Mouse (Mus musculus) cerebellum, adult 9-11 months (tissue): ENCODE results near the gene Ttc13.

ENCODE experiments used
- DNase-seq: peaks from one replicate; pipeline ENCODE4 v3.0.0; 2022

Gene Ttc13

DNA sequence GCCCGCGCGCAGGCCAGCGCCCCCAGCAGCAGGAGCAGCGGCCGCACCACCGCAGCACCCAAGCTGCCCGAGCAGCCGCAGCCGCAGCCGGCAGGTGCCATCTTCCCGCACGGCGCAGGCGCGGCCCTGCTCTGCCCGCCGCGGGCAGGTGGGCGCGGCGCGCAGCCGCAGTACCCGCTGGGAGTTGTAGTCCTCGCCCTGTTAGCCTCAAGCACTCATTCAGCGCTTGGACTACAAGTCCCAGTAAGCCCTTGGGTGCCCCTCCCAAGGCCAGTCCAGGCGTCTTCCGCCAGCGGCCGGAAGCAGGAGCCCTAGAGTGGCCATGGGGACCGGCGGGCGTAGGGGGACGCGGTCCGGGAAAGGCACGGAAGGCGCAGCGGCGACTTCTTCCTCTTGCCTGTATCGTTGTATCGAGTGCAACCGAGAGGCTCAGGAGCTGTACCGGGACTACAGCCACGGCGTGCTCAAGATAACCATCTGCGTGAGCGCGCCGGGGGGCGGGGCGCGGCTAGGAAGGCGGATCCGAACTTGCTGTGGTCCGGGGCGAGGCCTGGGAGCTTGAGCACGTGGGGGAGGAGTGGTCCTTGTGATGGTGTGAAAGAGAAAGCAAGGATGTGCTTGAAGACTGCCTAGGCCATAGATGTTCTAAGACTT lies at the start of gene Ttc13, which contains the start of gene Arv1:
Gene Ttc13, minus strand, starts transcription at position 122 of the 654 bp plus-strand sequence.
Gene Arv1, plus strand, starts transcription at position 278 of the 654 bp plus-strand sequence.
- peak; percentile 98 for DNase-seq

DNA sequence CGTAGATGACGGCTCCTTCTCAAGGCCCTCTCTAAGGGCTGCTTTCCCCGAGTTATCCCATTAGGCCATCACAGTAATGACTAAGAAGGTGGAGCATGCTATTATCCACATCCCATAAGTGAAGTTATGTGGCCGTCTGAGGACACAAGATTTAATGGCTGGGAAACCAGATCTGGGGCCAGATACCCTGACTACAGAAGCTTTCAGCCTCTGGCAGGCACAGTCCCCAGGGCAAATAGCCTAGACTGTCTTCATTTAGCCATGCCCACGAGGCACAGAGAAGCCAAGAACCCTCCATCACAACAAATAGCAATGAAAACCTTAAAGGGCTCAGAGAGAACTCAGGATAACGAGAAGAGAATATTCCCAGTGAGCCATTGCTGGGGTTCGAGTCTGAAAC lies 41.3 kb upstream of the Ttc13 start:
- DNase-seq, result no peak

DNA sequence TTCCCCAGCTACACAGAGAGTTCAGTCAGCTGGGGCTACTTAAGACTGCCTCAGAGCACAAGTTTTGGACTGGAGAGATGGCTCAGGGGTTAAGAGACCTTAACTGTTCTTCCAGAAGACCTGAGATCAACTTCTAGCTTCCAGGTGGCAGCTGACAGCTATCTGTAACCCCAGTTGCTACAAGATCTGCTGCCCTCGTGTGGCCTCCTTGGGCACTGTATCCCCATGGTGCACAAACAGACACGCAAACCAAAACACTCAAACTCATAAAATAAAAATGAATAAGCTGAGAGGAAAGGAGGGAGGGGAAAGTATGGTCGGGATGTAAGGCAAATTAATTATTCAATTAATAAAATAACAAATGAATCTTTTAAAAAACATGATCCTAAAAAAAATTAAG lies 36.8 kb upstream of the Ttc13 start:
- no peak for DNase-seq

DNA sequence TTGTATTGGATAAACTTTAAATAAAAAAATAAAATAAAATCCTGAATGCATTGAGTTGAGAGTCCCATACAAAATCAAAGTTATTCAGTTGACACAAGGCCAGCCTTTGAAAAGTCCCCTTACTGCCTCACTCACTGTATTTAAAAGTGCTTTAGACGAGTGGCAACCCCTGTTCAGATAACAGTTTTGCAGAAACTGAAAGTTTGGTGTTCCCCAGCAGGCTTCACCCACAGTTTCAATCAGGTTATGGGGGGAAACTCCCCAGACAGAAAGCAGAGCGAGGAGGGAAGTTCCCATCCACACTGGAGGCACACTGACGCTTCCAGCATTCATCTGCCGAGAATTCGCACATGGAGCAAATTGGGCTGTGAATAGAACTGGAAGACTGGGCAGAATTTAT lies 34.8 kb upstream of the Ttc13 start:
- DNase-seq, result no peak

DNA sequence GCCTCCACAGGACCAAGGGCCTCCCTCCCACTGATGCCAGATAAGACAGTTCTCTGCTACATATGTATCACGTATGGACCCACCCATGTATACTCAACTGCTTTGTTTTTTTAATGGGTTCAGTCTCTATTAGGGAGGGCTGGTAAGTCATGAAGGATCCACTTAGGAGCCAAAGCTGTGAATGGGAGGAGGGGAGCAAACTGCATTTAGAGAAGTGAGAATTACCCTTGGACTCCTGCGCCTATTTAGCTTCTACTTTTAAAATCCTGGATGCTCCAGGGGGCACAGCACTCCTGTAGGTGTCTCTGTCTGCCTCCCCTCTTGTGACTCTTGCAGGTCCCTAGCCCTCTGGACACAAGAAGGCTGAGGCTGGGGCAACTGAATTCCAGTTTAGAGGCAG lies 34.4 kb upstream of the Ttc13 start:
- no peak for DNase-seq

DNA sequence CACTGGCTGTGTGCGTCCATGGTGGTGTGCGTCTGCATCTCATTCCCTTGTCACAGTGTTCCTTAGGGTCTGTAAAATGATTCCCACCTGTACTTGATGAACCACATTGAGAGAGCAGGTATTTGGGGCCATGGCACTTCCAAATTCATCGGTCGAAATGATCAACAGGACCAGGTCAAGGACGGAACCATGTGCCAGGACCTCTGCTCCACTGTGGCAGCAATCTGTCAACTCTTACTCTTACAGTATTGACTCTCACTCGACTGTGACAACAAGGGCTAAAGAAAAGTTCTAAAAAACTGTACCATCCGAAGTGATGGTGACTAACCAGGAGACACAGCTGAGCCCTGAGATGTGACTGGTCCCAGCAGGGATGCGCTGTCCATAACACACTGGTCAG lies 33.7 kb upstream of the Ttc13 start:
- DNase-seq, result no peak

DNA sequence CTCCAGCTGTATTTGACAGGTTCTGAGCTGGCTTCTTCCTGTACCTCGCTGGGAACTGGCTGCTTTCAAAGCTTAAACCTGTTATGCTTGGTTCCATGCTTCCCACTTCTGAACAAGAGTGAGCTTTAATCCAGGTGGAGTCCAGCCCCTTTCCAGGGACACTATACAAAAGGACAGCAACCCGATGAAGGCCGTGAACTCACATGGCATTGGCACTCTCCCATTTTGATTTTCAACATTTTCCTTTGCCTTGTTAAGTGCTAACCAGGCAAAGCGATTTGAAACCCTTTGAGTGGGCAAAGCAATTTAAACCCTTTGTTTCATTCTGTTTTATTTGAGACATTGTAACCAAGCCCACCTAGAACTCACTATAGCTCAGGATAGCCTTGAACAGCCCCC lies 33.0 kb upstream of the Ttc13 start:
- no peak for DNase-seq

DNA sequence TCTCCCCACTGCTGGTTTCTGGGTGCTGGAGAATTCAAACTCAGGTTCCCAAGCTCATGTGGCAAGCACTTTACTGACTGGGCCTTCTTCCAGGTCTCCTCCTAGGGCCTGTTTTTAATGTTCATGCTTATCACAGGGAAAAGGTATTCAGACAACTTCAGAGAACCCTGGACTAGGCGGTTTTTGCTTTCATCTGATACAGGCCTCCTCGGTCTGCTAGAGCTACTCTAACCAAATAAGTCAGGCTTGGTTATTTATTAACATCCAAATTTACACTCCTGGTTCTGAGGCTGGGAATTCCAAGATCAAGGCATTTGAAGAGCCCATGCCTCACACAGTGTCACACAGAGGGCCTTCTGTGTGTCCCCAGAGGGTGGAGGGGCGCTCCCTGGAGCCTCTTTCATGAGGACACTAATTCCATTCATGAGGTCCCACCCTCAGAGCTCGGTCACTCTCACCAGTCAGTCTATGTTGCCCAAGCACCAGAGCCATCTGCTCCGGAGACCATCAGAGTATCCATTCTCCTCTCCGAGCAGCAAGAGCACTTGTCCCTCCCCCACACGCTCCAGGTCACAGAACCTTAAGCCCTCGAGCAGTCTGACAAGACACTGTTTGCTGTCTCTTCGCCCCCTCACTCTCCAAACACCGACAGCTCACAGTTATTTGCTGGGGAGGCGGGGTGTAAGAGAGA lies 32.5 kb upstream of the Ttc13 start:
- no peak for DNase-seq

DNA sequence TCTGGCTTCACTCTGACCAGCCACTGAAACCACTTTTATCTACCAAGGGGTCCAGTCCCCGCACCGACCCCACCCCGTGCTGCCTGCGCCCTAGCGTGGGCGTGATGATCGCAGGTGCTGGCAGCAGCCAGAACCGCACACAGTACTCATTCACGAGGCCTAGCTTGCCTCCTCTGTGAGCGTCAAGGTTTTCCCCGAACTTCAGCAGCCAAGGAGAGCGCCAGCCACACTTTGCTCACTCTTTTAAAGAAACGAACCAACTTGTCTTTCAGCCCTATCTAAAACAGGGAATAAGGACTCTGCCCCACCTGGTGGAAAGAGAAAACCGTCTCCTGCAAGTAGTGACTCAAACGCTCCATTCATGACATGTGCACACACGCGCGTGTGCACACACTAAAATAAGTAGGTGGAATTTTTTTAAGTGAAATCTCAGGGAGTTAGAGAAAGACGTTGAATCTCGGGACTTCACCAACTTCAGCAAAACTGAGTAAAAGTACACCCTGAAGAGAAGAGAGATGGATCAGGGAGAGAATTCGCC lies 30.6 kb upstream of the Ttc13 start:
- DNase-seq, result no peak

DNA sequence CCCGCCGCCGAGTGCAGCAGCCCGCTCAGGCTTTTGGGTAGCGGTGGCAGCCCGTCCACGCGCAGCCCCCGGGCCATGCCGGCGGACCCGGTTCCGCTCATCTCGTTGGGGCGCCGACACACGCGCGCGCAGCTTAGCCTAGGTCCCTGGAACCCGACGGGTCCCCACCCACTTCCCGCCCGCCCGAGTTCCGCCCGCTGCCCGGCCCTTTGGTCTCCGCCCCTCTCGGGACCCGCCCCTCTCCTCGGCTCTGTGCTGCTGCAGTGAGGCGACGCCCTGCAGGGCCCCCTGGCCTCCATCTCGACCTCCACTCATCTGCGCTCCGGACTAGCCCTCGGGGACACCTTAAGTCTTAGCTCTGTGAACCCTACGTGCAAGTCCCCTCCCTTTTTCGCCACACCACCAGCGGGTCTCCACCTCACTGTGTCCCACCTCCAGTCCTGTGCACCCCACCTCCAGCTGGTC lies 30.0 kb upstream of the Ttc13 start, which contains the start of gene Fam89a:
Gene Fam89a, minus strand, starts transcription at position 124 of the 465 bp plus-strand sequence.
- no peak for DNase-seq

DNA sequence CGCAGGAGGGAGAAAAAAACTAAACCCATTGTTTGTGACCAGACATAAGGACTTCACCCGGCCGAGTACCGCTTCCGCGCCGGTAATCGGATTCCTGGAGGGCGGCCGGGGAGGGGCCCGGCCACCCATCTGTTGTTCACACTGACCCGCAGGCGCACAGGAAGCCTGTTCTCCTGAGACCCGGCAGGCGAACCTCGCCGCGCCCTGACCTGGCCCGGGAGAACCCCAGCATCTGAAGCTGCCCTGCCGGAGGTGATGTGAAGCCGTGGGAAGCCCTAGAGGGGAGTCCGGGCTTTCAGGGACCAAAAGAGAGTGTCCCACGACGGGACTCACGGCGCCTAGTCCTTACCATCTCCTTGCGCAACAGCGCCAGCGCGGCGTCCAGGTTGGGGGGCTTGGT lies 29.4 kb upstream of the Ttc13 start:
- DNase-seq, result no peak

DNA sequence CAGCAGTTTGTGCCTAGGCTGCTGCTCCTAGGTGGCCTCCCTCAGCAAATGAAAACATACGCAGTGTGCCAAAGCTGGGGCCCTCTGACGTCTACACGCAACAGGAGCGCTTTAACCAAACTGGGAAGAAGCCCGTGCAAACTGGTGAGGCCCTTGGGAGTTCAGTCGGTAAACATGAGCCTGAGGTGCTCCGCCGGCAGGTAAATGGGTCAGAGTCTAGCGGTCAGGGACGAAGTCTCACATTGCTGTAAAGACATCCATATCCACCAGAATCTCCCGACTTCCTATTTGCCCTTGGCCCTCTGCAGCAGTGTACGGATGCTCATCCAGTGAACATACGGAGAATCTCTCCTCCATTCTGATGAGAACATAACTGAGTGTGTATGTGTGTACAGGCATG lies 24.9 kb upstream of the Ttc13 start:
- DNase-seq, result no peak

DNA sequence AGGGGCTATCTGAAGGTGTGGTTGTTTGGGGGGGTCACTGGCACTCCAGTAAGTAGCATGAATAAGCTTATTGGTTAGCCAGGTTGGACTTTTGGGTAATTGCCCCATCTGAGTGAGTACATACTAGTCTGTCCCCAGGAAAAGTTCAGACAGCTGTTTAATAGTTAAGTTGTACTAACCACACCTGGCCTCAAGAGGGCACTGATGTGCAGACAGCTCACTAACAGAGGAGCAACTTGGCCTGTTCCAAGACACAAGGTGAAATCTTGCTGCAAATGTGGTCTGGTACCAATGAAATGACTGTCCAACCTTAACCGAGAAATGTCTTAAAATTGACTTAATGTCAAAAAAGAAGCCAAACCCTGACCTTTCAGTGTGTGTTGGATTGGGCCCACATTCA lies 17.5 kb upstream of the Ttc13 start:
- DNase-seq, result peak; percentile 32

DNA sequence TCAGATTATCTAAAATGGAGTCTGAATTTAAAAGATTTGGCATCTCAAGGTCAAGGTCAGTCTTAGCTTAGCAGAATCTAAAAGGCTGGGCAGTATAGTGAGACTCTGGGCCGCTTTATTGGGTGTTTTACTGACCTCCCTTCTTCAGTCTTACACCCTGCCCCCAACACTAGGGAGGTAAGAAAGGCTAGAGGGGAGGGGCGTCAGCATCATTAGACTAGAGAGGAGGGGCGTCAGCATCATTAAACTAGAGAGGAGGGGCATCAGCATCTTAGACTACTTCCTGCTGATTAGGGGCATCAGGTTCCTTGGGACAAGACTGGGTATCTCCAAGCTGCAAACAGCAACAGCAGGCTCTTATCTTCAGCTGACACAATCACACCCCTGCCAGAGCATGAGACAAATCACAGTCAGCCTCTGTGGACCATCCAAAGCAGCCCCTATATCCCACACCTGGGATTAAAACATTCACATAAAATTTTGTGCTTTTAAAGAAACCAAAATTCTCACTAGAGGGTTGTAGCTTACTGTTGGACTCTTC lies 13.7 kb upstream of the Ttc13 start:
- no peak for DNase-seq

DNA sequence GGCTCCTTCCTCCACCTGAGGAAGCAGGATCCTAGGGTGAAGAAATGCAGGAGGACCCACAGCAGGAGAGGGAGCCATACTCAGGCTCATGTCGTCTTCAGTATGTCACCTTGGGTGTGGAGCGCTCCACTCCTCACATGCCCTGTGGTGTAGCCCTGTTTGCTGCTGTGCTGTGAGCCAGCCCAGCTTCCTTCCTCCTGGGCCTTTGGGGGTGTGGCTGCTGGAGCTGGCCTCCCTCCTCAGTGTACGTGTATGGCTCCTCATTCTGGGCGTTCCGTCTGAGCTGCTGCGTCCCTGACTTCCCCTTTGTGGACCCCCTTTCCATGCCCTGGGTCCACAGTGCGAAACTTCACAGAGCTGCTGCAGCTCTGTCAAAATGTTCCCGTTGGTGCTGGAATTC lies 11.0 kb upstream of the Ttc13 start:
- no peak for DNase-seq

DNA sequence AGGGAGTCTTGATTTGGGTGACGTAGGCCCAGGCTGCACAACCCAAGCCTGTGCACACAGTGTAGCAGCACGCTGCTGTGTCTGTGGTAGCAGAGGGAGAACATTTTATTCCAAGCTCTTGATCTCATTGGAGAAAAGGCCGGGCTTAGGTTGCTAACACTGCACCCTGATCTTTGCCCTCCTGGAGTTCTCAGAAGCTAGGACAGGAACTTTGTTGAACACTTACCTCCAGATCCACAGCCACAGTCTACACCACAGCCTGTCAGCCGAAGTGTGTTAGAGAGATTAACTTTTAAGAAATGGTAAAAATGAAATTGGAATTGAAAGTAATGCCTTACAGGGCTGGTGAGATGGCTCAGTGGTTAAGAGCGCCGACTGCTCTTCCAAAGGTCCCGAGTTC lies 2.5 kb upstream of the Ttc13 start:
- DNase-seq, result no peak

DNA sequence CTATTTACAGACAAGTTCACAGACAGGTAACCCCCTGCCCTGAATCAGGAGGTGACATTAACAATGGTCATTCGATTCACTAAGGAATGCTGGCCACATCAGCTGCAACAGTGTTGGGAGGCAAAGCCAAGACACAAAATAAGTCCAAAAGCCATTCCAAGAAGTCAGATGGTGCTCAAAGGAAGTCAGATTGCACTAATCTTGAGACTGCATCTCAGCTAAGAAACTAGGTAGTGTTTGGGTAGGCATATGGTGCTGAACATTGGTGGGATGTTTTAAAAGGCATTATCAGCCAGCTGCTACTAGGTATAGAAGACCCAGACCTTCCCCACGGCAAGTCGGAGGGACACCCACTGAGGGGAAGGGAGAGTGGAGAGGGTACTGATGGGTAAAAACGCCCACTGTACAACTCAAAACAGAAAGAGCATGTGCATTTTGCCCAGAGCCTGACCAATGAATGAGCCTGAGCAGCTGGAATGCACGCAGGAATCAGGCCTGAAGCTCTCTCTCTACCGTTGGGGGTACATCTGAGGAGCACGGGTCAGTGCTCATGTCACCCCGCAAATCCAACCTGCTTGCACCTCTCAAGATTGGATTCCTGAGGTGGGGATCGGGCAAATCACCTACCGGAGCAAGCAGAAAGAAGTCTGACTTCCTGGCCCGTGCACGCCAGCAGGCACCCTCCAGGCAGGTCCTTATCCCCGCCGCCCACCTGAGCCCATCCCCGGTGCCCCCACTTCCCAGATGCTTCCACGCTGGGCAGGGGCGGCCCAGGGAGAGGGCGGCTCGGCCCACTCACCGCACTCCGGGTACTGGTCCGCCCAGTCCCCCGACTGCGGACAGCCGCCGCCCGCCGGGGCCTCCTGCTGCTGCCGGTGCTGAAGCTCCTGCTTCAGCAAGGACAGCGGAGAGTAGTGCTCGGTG lies 583 bp downstream of the Ttc13 start:
- DNase-seq, result no peak

DNA sequence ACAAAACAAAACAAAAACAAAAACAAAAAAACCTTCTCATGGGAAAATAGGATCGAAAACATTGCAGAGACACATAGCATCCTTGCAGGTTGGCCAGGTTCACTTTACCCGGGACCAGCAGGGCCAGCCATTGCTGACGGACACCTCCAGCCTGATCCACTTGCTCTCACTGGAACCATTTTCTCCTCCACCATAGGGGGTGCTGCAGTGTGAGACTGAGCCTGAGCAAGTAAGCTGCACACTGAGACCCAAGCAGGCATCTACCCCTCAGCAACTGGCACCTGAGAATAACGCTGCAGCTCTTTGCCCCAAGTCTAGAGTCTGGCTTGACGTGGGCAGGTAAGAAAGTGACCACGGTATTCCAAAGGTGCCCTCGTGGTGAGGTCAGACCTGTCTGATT lies 1.6 kb downstream of the Ttc13 start:
- DNase-seq, result no peak

DNA sequence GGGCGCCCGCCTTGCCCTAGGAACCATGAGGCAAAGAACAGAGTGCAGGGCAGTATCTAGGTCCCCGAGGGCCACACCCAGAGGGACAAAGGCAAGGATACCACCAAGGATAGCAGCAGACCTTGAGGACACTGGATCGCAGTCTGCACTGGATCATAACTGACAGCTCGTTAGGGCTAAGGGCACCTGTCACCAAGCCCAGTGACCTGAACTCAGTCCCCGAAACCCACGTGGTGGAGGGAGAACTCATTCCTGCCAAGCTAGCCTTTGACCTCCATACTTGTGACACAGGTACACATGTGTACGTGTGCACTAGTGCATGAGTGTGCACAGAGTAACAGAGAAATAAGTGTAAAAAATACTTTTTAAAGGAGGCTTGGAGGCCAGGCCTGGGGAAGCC lies 6.0 kb downstream of the Ttc13 start:
- DNase-seq, result no peak

DNA sequence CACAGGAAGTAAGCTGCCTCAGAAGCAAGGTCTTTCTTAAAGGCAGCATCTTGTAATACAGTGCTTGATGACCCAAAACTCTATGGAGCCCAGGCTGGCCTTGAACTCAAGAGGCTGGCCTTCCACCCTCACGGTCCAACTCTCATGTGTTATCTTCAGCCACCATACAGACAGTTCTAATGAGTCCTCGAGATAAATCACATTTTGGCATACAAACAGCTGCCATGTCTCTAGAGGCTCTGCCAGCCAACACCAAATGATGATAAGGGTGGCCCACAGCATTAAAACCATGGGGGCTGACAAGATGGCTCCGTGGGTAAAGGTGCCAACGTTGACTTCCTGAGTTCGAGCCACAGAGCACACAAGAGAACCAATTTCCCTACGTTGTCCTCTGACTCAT lies 8.6 kb downstream of the Ttc13 start:
- no peak for DNase-seq

DNA sequence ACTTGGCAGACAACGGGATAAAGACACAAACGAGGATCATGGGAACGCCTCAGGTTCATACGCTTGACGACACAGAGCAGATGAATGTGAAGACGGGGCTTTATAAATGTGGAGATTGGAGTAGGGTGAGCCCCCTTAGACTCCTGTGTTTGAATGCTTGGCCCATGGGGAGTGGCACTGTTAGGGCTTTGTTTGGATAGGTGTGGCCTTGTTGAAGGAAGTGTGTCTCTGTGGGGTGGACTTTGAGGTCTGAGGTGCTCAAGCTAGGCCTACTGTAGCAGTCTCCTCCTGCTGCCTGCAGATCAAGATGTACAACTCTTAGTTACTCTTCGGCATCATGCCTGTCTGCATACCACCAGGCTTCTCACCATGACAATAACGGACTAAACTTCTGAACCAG lies 16.0 kb downstream of the Ttc13 start:
- DNase-seq, result no peak

DNA sequence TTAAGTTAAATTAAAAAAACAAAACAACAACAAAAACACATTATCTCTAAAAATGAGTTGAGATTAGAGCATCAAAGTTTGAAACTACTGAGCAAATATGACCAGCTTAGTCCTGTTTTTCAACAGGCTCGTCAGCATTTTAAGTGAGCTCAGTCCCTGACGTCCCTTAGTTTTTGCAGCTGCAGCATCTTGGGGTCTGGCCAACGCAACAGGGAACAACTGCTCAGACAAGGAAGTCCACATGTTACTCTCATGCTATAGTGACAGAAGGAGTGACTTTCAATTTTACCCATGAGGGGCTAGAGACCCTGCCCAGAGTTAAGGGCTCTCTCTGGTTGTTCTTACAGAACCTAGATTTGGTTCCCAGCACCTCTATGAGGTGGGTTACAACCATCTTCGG lies 17.4 kb downstream of the Ttc13 start:
- DNase-seq, result no peak

DNA sequence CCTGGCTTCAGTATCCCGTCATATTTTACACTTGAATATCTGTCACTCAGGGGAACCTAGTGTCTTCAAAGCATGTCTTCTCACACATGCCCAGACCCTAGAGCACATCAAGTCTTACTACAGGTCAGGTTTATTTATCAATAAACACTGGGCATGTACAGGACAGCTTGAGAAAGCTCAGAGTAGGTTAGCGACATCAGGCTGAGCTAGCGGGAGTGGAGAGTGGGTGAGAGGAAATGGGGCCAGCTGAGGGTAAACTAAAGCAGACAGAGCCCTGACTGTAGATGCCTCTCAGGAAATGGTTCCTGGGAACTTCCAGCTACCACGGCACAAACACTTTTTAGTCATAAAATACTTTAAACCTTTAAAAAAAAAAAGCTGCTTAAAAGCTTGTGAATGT lies 18.3 kb downstream of the Ttc13 start:
- no peak for DNase-seq
